Mouse (Mus musculus): ENCODE measurements at regions not wholly inside any gene's neighbourhood (a gene's known extent, or its start where the extent isn't known, plus 50 kb on each side); places are given as distances from the start of the nearest gene placed in this dataset.

GRCm38 (mm10) chr4:53227071-53227470, 67.4 kb upstream of the Abca1 start:
- WGBS (ENCODE audit: insufficient replicate concordance): 83% methylated on average over 1 of the region's 1 CpGs
- Histone ChIP-seq H3K27me3 (ENCODE audit: control insufficient read depth, insufficient read depth, low read length) (no peaks in the 10 kb centered on the region), H3K9ac (ENCODE audit: low read depth, low read length) (no peak overlapping the region), H3K4me1 (ENCODE audit: control insufficient read depth, insufficient read depth, low read length) (peaks cover 4% of the 10 kb centered on the region; the same call in 1 of the 2 replicates), H3K4me2 (no peak overlapping the region), H3K9me3 (replicated peaks; ENCODE audit: control insufficient read depth, low read length) (no peaks in the 10 kb centered on the region), H3K4me3 (ENCODE audit: low read depth, low read length) (no peak overlapping the region), H3K27ac (ENCODE audit: low read depth, low read length) (no peak overlapping the region), H3K36me3 (ENCODE audit: control insufficient read depth, insufficient read depth, low read length) (no peaks in the 10 kb centered on the region)
- ATAC-seq (replicated peaks; ENCODE audit: insufficient number of reproducible peaks, low FRiP score, low TSS enrichment): no peak

- Histone ChIP-seq H3K9ac (ENCODE audit: low read depth, low read length) (no peak overlapping the region), H3K4me2 (no peak overlapping the region), H3K4me1 (ENCODE audit: control insufficient read depth, insufficient read depth, low read length) (no peaks in the 10 kb centered on the region), H3K9me3 (replicated peaks; ENCODE audit: control insufficient read depth, low read length) (no peaks in the 10 kb centered on the region), H3K27me3 (ENCODE audit: control insufficient read depth, insufficient read depth, low read length) (no peaks in the 10 kb centered on the region), H3K27ac (ENCODE audit: low read depth, low read length) (no peak overlapping the region), H3K4me3 (ENCODE audit: low read depth, low read length) (no peak overlapping the region), H3K36me3 (ENCODE audit: control insufficient read depth, insufficient read depth, low read length) (no peaks in the 10 kb centered on the region)
- no peak for ATAC-seq (replicated peaks; ENCODE audit: insufficient number of reproducible peaks, low FRiP score, low TSS enrichment)
- WGBS (ENCODE audit: insufficient replicate concordance): 77% methylated on average over 3 of the region's 3 CpGs
Observed at GRCm38 (mm10) chr4:53226376-53226775, 66.7 kb upstream of the Abca1 start.

- H3K9ac ChIP-seq (ENCODE audit: low read depth, low read length): no peak overlapping the region
- no peak for ATAC-seq (replicated peaks; ENCODE audit: insufficient number of reproducible peaks, low FRiP score, low TSS enrichment)
- H3K4me3 ChIP-seq (ENCODE audit: low read depth, low read length): no peak overlapping the region
- peaks cover 7% of the 10 kb centered on the region for H3K4me1 ChIP-seq (ENCODE audit: control insufficient read depth, insufficient read depth, low read length)
- WGBS (ENCODE audit: insufficient replicate concordance): 87% methylated on average over 3 of the region's 3 CpGs
- no peak overlapping the region for H3K27ac ChIP-seq (ENCODE audit: low read depth, low read length)
- H3K27me3 ChIP-seq (ENCODE audit: control insufficient read depth, insufficient read depth, low read length): no peaks in the 10 kb centered on the region
- H3K36me3 ChIP-seq (ENCODE audit: control insufficient read depth, insufficient read depth, low read length): no peaks in the 10 kb centered on the region
- H3K9me3 ChIP-seq (replicated peaks; ENCODE audit: control insufficient read depth, low read length): no peaks in the 10 kb centered on the region
- H3K4me2 ChIP-seq: no peak overlapping the region
Observed at GRCm38 (mm10) chr4:53223379-53223778, 63.7 kb upstream of the Abca1 start.

GRCm38 (mm10) chr4:53220809-53221208, 61.1 kb upstream of the Abca1 start:
- no peak overlapping the region for H3K4me2 ChIP-seq
- no peaks in the 10 kb centered on the region for H3K9me3 ChIP-seq (replicated peaks; ENCODE audit: control insufficient read depth, low read length)
- WGBS (ENCODE audit: insufficient replicate concordance): 83% methylated on average over 4 of the region's 4 CpGs
- H3K36me3 ChIP-seq (ENCODE audit: control insufficient read depth, insufficient read depth, low read length): no peaks in the 10 kb centered on the region
- no peak for ATAC-seq (replicated peaks; ENCODE audit: insufficient number of reproducible peaks, low FRiP score, low TSS enrichment)
- H3K4me1 ChIP-seq (ENCODE audit: control insufficient read depth, insufficient read depth, low read length): peaks cover 15% of the 10 kb centered on the region
- no peaks in the 10 kb centered on the region for H3K27me3 ChIP-seq (ENCODE audit: control insufficient read depth, insufficient read depth, low read length)
- no peak overlapping the region for H3K27ac ChIP-seq (ENCODE audit: low read depth, low read length)
- no peak overlapping the region for H3K9ac ChIP-seq (ENCODE audit: low read depth, low read length)
- H3K4me3 ChIP-seq (ENCODE audit: low read depth, low read length): no peak overlapping the region

- Histone ChIP-seq H3K9me3 (replicated peaks; ENCODE audit: control insufficient read depth, low read length) (no peaks in the 10 kb centered on the region), H3K4me1 (ENCODE audit: control insufficient read depth, insufficient read depth, low read length) (peaks cover 15% of the 10 kb centered on the region), H3K36me3 (ENCODE audit: control insufficient read depth, insufficient read depth, low read length) (no peaks in the 10 kb centered on the region), H3K9ac (ENCODE audit: low read depth, low read length) (no peak overlapping the region), H3K4me2 (no peak overlapping the region), H3K4me3 (ENCODE audit: low read depth, low read length) (no peak overlapping the region), H3K27ac (ENCODE audit: low read depth, low read length) (no peak overlapping the region), H3K27me3 (ENCODE audit: control insufficient read depth, insufficient read depth, low read length) (no peaks in the 10 kb centered on the region)
- no peak for ATAC-seq (replicated peaks; ENCODE audit: insufficient number of reproducible peaks, low FRiP score, low TSS enrichment)
- WGBS (ENCODE audit: insufficient replicate concordance): 37% methylated on average over 3 of the region's 3 CpGs
Observed at GRCm38 (mm10) chr4:53219351-53219750, 59.7 kb upstream of the Abca1 start.

GRCm38 (mm10) chr4:53218752-53219151, 59.1 kb upstream of the Abca1 start:
- no peak overlapping the region for H3K9ac ChIP-seq (ENCODE audit: low read depth, low read length)
- H3K4me1 ChIP-seq (ENCODE audit: control insufficient read depth, insufficient read depth, low read length): peaks cover 15% of the 10 kb centered on the region
- H3K27me3 ChIP-seq (ENCODE audit: control insufficient read depth, insufficient read depth, low read length): no peaks in the 10 kb centered on the region
- no peak overlapping the region for H3K27ac ChIP-seq (ENCODE audit: low read depth, low read length)
- no peaks in the 10 kb centered on the region for H3K9me3 ChIP-seq (replicated peaks; ENCODE audit: control insufficient read depth, low read length)
- WGBS (ENCODE audit: insufficient replicate concordance): 34% methylated on average over 7 of the region's 7 CpGs
- no peaks in the 10 kb centered on the region for H3K36me3 ChIP-seq (ENCODE audit: control insufficient read depth, insufficient read depth, low read length)
- H3K4me3 ChIP-seq (ENCODE audit: low read depth, low read length): no peak overlapping the region
- H3K4me2 ChIP-seq: no peak overlapping the region
- ATAC-seq (replicated peaks; ENCODE audit: insufficient number of reproducible peaks, low FRiP score, low TSS enrichment): no peak

- no peak overlapping the region for H3K27ac ChIP-seq (ENCODE audit: low read depth, low read length)
- H3K9ac ChIP-seq (ENCODE audit: low read depth, low read length): no peak overlapping the region
- no peak for ATAC-seq (replicated peaks; ENCODE audit: insufficient number of reproducible peaks, low FRiP score, low TSS enrichment)
- 40% methylated on average over 5 of the region's 5 CpGs for WGBS (ENCODE audit: insufficient replicate concordance)
- no peaks in the 10 kb centered on the region for H3K36me3 ChIP-seq (ENCODE audit: control insufficient read depth, insufficient read depth, low read length)
- H3K9me3 ChIP-seq (replicated peaks; ENCODE audit: control insufficient read depth, low read length): no peaks in the 10 kb centered on the region
- peak overlapping the region; percentile 52; the same call in 1 of the 2 replicates for H3K4me3 ChIP-seq (ENCODE audit: low read depth, low read length)
- peaks cover 15% of the 10 kb centered on the region for H3K4me1 ChIP-seq (ENCODE audit: control insufficient read depth, insufficient read depth, low read length)
- H3K4me2 ChIP-seq: peak overlapping the region; percentile 74
- no peaks in the 10 kb centered on the region for H3K27me3 ChIP-seq (ENCODE audit: control insufficient read depth, insufficient read depth, low read length)
Observed at GRCm38 (mm10) chr4:53218291-53218640, 58.6 kb upstream of the Abca1 start.

GRCm38 (mm10) chr4:53217608-53218290, 58.1 kb upstream of the Abca1 start:
- H3K36me3 ChIP-seq (ENCODE audit: control insufficient read depth, insufficient read depth, low read length): no peaks in the 10 kb centered on the region
- peaks cover 15% of the 10 kb centered on the region for H3K4me1 ChIP-seq (ENCODE audit: control insufficient read depth, insufficient read depth, low read length)
- peak overlapping the region; percentile 52 for H3K4me3 ChIP-seq (ENCODE audit: low read depth, low read length)
- under 1% methylated on average over 38 of the region's 38 CpGs for WGBS (ENCODE audit: insufficient replicate concordance)
- peak overlapping the region; percentile 42; the same call in 1 of the 2 replicates for H3K27ac ChIP-seq (ENCODE audit: low read depth, low read length)
- no peaks in the 10 kb centered on the region for H3K9me3 ChIP-seq (replicated peaks; ENCODE audit: control insufficient read depth, low read length)
- H3K4me2 ChIP-seq: peak overlapping the region; percentile 74
- peak overlapping the region; percentile 56 for H3K9ac ChIP-seq (ENCODE audit: low read depth, low read length)
- no peaks in the 10 kb centered on the region for H3K27me3 ChIP-seq (ENCODE audit: control insufficient read depth, insufficient read depth, low read length)
- ATAC-seq (replicated peaks; ENCODE audit: insufficient number of reproducible peaks, low FRiP score, low TSS enrichment): peak; percentile 80

GRCm38 (mm10) chr4:53212541-53212940, 52.8 kb upstream of the Abca1 start:
- ATAC-seq (replicated peaks; ENCODE audit: insufficient number of reproducible peaks, low FRiP score, low TSS enrichment): no peak

More at GRCm38 (mm10) chr4:53212541-53212940, 52.8 kb upstream of the Abca1 start:
- 70% methylated on average over 4 of the region's 4 CpGs for WGBS (ENCODE audit: insufficient replicate concordance)
- H3K4me1 ChIP-seq (ENCODE audit: control insufficient read depth, insufficient read depth, low read length): peaks cover 4% of the 10 kb centered on the region; the same call in 1 of the 2 replicates
- no peaks in the 10 kb centered on the region for H3K27me3 ChIP-seq (ENCODE audit: control insufficient read depth, insufficient read depth, low read length)
- no peaks in the 10 kb centered on the region for H3K36me3 ChIP-seq (ENCODE audit: control insufficient read depth, insufficient read depth, low read length)
- no peak overlapping the region for H3K27ac ChIP-seq (ENCODE audit: low read depth, low read length)
- H3K4me3 ChIP-seq (ENCODE audit: low read depth, low read length): no peak overlapping the region
- no peak overlapping the region for H3K4me2 ChIP-seq
- no peaks in the 10 kb centered on the region for H3K9me3 ChIP-seq (replicated peaks; ENCODE audit: control insufficient read depth, low read length)
- H3K9ac ChIP-seq (ENCODE audit: low read depth, low read length): no peak overlapping the region

All from heart, embryonic 11.5 days (tissue).